Mouse (Mus musculus): ENCODE measurements around the gene Pros1.

GRCm38 (mm10) chr16:62845341-62845740 lies 8.8 kb upstream of the Pros1 start:
- no peak for TF ChIP-seq CTCF (IDR thresholded peaks at IDR 0.05; ENCODE audit: low read depth)
- no peak for TF ChIP-seq EP300 (IDR thresholded peaks at IDR 0.05; ENCODE audit: low read depth)

Data from heart, postnatal 0 days (tissue).